Mouse (Mus musculus): ENCODE data around the gene Rps27a.
A peak's percentile ranks its signal among the peaks of the same experiment; 100 is the strongest.
"Not testable (repeated sequence)": the region's sequence is repeated elsewhere in the genome, so short reads cannot be mapped to it uniquely, and the experiment has no call there.

Rps27a gene

GRCm38 (mm10) chr11:29547752-29548503 lies at the start of gene Rps27a, which contains the start of gene Clhc1:
Gene Rps27a (minus strand): TSS chr11:29548109.
Gene Clhc1 (plus strand): TSS chr11:29547950.
- DNase-seq (ENCODE audit: low spot score in 2 of 2), result peak; percentile 90 to 93

- no peak for DNase-seq (ENCODE audit: low spot score in 2 of 2)
These were observed 49.2 kb upstream of the Rps27a start for GRCm38 (mm10) chr11:29597159-29597558.

DNA sequence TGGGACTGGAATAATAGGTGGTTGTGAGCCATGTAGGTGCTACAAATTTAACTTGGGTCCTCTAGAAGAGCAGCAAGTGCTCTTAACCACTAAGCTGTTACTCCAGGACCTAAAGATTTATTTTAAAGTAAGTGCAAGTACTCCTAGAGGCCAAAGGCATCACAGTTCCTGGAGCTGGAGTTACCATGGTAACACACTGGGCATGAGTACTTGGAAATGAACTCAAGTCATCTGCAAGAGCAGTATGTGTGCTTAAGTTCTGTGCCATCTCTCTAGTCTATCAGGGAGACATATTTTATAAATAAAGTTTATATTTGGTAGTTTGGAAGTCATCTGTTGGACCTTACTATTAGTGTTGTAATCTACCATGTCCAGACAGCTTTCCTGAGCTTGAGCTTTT lies 47.3 kb upstream of the Rps27a start:
- DNase-seq (ENCODE audit: low spot score in 2 of 2), result no peak

GRCm38 (mm10) chr11:29579610-29580009 lies 31.7 kb upstream of the Rps27a start:
- no peak for DNase-seq (ENCODE audit: low spot score in 2 of 2)

DNA sequence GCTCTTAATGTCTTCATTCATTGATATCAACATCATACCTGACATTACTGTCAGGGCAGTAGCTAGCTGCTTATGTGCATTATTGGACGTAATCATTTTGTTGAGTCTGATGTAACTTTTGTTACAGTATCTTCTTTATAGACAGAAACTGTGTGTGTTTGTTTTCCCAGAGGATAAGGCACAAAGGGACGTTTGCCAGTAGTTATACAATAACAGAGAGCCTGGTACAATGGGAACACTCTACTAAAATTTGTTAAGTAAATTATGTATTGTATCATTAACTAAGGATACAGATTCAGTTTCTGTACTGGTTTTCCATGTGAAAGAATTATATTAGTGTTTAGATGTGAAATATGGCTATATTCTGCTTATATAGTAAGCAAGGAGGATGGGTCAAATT lies 24.7 kb upstream of the Rps27a start:
- DNase-seq (ENCODE audit: low spot score in 2 of 2), result no peak

DNA sequence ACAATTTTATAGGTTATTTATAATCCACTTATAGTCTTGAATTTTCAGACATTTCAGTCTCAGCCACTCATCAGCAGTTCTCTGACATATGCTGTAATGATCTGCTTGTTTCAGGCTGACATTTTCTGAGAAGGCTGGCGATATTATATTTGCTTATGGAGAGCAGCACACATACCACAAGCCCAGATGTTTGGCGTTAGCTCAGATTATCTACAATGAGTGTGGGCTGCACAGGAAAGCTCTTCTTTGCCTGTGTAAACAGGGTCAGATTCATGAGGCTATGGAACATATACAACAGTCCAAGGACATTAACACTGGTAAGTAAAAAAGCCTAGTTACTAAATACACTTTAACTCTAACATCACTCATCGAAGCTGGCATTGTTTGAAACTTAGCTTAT lies 23.6 kb upstream of the Rps27a start:
- DNase-seq (ENCODE audit: low spot score in 2 of 2), result no peak

DNA sequence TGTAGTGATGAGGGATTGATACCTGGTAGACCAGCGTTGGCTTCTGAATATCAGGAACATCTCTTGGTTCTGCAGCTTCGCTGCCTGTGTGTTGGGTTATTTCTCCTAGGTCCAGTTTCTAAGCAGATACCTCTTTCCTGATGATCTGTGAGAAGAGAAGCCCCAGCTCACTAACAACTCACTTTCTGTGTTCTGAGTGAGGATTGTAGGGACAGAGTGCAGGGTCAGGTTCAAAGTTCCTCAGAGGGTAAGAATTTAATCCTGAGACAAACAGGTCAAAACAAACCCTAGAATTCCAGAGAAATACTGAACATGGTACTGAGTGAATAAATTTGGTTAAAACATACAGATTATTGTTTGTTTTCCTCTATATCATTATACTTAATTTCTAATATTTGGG lies 15.5 kb upstream of the Rps27a start:
- DNase-seq (ENCODE audit: low spot score in 2 of 2), result no peak

- no peak for DNase-seq (ENCODE audit: low spot score in 2 of 2)
These were observed 13.1 kb upstream of the Rps27a start for GRCm38 (mm10) chr11:29560990-29561389.

DNA sequence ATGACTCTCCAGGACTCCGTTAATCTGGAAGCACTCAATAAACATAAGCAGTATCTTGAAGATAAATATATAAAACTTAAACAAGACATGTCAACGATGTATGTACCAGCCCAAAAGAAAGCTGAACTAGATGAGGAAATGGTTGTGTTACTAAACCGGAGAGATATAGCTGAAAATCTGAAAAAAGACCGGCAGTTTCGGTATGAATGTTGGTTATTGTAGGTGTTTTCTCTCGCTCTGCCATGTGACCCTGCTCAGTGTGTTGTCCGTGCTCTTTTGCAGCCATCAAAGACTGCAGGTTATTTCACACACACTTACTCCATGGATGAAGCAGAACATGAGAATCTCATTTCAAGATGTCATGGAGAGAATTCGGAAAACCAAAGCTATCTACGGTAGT lies 12.5 kb upstream of the Rps27a start:
- no peak for DNase-seq (ENCODE audit: low spot score in 2 of 2)

DNA sequence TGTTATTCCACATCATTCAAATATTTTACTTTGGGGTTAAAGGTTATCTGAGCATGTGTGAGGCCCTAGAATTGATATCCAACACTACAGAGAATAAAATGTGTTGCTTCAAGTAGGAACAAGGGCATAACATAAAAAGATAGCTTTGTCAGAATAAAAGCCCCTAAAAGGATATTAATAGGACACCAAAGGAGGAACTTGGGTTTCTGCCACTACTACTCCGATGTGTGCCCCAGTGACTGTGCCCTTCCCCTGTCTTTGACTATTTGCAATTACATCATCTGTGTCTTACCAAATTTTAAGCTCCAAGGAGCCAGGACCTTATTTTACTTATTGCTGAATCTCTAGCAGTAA lies 1.5 kb upstream of the Rps27a start:
- no peak for DNase-seq (ENCODE audit: low spot score in 2 of 2)

GRCm38 (mm10) chr11:29548504-29549424 lies 855 bp upstream of the Rps27a start:
- no peak for DNase-seq (ENCODE audit: low spot score in 2 of 2)

GRCm38 (mm10) chr11:29547249-29547751 lies 609 bp downstream of the Rps27a start:
- no peak for DNase-seq (ENCODE audit: low spot score in 2 of 2)

GRCm38 (mm10) chr11:29546762-29547161 lies 1.1 kb downstream of the Rps27a start:
- no peak for DNase-seq (ENCODE audit: low spot score in 2 of 2)

GRCm38 (mm10) chr11:29546297-29546696 lies 1.6 kb downstream of the Rps27a start:
- not testable (repeated sequence) for DNase-seq (ENCODE audit: low spot score in 2 of 2)

GRCm38 (mm10) chr11:29545150-29545752 lies 2.7 kb downstream of the Rps27a start:
- DNase-seq (ENCODE audit: low spot score in 2 of 2), result not testable (repeated sequence)

GRCm38 (mm10) chr11:29544225-29544945 lies 3.5 kb downstream of the Rps27a start:
- no peak for DNase-seq (ENCODE audit: low spot score in 2 of 2)

DNA sequence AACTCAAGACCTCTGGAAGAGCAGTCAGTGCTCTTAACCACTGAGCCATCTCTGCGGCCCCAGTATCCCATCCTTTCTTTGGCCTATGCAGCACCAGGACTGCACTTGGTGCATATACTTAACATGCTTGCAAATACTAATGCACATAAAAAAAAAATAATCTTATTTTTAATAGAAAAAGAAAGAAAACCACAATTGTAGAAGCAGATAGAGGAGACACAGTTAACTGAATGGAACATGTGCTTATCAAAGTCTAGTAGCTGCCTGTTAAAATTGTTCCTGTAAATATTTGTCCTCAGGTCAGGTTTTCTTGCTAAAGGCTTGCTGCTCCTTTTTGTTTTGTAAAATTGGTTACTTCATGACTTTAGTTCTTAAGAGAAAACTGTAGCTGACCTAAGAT lies 9.7 kb downstream of the Rps27a start:
- no peak for DNase-seq (ENCODE audit: low spot score in 2 of 2)

DNA sequence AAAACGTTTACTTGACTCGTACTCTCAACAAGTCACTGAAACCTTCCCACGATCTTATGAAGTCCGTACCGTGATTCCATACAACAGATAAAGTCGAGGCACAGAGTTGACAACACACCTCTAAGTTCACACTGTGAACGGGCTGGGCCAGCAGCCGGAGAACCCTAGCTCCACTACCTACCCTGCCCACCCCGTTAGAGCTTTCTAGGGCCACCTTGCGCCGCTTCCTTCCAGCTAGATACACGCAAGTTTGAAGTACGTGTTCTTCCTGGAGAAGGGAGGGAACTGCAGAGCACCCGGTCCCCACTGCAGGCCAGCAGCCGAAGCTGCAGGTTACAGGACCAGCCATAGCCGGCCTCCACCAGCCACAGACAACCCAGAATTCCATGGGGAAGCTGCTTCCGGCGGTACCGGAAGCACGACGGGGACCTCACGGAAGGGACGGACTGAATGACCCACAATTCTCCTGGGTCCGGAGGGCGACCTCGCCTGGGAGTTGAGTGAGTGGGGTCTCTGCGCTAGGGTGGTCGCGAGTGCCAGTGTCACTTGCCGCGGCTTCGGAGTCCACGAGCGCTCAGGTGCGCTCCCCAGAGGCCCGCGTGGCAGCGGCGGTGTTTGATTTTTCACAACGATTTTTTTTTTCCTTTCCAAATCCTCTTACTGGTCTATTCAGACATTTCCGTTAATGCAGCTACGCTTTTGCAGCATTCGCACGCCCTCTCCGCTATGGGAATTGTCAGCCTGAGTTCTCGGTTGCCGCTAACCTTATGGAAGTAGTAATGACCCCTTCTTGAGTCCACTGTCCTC lies 21.7 kb downstream of the Rps27a start, which contains the start of gene Mtif2:
Mtif2 (plus strand) TSS at position 421 of the 807 bp plus-strand sequence.
- peak; percentile 66 to 73 for DNase-seq (ENCODE audit: low spot score in 2 of 2)

GRCm38 (mm10) chr11:29514682-29515412 lies 33.1 kb downstream of the Rps27a start, which contains the start of gene Prorsd1:
Gene Prorsd1 (minus strand): TSS chr11:29515033.
- DNase-seq (ENCODE audit: low spot score in 2 of 2), result peak; percentile 91 to 92

- DNase-seq (ENCODE audit: low spot score in 2 of 2), result no peak
These were observed 33.6 kb downstream of the Rps27a start for GRCm38 (mm10) chr11:29514325-29514681.

All from urinary bladder, postnatal 36 days (tissue).